Mouse (Mus musculus) cerebellum, adult 9-11 months (tissue): Measurements from ENCODE around the gene Foxp2.

ENCODE experiments used
- DNase-seq: peaks from one replicate; pipeline ENCODE4 v3.0.0; 2022

Gene Foxp2

DNA sequence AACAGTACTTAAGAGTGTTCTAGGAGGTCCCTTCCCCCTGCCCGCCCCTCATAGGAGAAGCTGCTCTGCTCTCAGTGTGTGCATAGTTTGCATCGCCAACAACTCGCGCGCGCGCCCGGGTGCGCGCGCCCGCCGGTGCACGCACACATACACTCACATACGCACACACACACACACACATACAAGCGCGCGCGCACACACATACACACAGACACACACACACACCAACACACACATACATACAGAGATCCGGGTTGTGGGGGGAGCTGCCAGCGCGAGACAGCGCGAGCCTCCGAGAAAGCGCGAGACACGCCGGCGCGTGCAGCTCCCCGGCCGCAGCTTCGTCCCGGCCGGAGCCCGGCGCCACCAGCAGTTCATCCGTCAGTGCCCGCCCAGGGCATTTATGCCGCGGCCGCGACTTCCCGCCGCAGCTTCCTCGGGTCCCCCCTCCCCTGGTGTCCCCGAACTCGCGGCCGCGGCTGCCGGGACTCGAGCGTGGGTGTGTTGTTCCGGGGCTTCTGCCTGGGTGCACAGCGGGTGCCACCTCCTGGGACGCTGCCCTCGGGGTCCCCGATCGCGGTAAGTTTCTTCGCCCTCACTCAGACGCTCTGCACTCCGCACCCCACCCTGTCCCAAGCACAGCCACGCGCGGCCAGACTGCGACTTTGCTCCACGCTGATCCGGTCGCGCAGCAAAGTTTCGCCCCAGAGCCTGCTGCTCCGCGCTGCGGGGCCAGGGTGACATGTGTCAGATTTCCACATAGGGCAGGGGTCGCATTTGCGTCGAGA lies at the start of gene Foxp2:
Gene Foxp2 (plus strand): TSS at position 167 of the 788 bp plus-strand sequence.
- DNase-seq = no peak

DNA sequence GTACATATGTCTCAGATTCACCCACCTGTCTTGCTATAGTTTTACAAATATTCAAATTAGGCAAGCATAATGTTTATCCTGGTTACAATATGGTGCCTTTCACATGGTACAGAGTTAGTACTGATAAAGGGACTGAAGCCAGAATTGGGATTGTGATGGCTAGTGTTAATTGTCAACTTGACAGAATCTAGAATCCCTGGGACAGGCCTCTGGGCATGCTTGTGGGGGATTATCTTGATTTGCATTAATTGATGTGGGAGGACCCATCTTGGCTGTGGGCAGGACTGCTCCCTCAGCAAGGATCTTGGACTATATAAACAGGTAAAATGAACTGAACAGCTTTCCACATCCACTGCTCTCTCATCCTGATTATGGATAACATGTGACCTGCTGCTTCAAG lies 15.9 kb upstream of the Foxp2 start:
- DNase-seq = no peak

DNA sequence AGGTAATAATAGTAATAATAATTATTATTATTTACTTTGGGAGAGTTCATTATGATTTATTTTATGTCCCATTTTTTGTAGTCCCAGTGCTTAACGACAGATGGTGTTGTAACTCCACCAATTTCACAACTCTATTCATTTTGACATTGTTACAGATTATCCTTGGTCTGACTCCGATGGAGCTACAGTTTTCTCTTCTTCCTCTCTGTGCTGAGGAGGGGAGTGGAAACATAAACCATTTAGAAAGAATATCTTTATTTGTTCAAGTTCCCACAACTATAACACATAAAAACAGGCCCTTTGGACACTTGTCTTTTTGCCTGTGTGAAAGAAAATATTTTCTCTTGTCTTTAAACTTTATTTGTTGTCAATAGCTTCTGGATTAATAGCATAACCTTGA lies 4.1 kb upstream of the Foxp2 start:
- DNase-seq = no peak

DNA sequence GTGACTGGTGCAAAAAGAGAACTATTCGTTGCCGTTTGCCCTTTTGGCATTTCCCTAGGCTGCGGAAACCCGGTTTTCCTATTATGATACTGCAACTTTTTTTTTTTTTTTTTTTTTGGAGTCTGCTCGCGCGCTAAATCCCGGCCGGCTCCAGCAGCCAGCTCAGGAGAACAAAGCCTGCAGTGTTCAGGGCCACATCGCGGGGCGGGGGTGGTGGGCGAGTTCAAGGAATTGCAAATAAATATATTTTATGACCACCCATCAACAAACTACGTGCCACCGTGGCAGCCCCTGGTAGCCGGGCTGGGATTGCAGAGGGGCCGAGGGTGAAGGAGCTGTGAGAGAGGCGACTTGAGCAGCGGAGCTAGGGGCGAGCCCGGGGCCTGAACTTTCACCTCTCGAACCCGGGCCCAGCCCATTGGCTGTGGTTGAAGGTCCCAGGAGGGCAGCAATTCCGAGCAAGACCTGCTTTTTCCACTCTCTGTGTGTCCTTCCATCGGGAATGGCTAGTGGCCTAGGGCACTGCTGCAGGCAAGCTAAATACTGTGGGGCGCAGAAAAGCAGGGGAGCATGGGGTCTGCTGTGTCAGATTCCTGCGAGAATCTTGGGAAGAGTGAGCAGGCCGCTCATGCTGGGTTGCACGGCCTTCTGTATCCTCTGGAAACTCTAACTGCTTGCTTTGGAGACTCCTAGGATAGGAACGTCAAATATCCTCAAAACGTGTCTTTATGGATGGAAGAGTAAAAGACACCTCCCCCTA lies 2.9 kb upstream of the Foxp2 start:
- DNase-seq = no peak

DNA sequence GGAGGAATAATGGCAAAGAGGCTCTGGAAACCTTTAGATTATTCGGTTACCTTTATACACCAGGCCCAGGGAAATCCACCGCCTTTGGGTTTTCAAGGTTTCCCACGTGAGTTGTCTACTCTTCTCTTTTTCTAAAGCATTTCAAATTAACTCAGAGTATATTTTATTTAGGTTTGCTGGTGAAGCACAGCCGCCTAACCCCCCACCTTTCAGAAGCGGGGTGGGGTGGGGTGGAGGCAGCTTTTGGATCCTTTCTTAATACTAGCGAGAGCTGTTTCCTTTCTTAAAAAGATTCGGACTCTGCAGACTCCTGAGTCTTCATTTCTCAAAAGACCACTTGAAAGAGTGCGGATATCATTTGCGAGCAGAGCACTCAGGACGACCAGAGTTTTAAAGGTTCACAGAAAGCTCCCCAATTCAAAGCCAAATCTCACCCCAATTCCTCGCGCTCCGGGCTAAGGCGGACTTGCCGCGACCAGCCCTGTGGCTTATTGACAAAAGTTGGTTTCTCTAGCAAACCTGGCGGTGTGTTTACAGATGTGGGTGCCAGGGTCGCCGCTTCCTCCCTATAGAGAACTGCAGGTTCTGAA lies 2.0 kb upstream of the Foxp2 start:
- no peak for DNase-seq

DNA sequence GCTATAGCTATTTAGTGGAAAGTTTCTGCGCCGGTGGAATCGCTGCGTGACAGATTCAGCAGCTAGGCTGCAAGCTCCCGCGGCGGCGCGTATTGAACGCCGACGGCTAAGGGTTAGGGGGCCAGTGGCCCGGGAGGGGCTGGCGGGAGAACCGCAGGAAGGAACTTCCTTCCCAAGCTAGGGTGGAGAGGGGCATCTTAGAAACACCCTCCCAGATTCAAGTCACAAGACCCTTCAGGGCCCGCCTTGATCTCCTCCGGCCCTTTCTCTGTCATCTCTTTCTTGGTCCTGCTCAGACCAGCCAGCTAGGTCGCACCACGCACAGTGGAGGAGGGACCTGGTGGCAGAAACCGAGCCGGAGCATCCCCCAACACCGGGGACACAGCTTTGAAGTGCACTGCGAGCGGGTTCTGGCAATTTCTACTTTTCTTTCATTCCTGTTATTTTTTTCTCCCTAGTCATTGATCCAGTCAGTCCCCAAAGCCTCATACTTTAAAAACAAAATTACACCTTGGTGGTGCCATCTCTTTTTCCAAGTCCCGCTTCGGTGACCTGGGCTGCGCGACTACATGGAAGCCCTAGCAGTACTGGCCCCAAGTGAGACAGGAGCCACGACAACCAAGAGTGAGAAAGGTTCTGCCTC lies 1.1 kb upstream of the Foxp2 start:
- DNase-seq = no peak

DNA sequence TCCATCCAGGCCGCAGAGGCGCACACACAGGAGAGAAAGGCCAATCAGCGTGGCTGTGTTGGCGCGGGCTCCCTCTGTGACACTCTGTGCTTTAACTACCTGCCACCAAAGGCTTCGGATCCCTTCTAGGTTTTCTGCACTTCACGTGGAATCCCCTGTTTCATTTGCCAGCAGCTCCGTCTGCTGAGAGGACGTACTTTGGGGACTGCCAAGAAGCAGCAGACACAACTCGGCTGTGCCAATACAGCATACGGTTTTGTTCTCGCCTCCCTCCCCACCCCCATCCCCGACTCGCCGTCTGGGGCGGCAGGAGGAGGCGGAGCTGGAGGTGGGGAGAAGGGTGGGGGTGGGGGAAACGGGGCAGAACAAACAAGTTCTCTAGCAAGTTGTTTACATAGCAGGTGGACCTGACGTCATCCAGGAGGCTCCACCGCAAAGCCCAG lies 549 bp upstream of the Foxp2 start:
- peak; percentile 22 for DNase-seq

DNA sequence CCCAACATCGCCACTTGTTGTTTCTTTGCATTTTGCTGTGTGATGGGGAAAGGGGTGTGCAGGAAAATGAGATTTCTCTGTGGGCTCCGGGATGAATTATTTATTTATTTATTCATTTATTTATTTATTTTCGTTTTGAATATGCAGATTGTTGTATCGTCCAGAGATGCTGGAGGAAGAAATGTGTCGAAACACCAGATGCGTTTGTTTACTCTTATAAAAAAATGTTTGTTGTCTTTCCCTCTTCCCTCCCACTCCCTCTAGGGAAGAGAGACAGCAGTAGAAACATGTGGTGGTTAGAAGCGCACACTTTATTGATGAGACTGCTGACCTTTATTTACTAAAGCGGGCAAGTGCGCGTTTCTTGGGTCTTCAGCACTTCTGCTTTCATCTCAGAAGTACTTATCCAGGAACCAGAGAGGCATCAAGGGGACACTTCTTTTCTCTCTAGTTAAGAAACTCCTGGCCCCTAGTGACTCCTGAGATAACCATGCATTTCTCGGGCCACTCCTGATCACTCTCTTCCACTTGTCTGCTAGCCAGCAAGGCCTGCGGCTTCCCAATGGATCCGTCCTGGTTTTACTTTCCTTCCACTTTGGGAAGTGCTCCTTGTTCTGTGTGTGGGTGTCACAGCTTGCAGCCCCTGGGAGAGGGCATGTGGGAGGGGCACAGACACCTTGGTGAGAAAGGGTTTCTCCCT lies 972 bp downstream of the Foxp2 start:
- no peak for DNase-seq

DNA sequence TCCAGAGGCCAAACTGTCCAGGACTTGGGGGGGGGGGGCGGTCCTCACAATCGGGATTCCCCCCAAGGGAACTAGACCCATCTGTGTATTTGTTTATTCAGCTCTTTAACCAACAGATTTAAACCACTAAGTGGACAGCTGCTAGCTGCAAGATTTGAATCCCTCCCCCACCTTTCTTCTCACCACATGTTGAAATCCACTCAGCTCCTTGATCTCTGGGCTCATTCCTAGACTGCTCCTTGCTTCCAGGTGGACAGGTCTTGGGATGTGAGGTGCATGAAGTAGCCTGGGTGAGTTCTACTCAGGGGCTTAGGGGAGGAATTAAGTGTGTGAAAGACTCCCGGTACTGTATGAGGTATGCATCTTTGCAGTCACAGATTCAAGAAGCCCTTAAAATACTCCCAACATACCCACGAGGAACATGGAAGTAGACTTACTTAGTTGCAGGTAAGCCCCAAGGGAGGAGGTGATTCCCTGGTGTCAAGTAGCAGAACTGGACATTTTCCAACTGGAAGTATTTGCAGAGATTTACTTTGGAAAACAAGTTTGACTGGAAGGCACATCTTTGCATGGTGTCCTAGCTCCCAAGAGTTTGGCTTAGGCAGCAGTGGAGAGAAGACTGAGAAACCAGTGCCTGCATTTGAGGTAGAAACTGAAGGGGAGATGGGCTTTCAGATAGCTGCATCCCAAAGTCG lies 2.3 kb downstream of the Foxp2 start:
- no peak for DNase-seq

DNA sequence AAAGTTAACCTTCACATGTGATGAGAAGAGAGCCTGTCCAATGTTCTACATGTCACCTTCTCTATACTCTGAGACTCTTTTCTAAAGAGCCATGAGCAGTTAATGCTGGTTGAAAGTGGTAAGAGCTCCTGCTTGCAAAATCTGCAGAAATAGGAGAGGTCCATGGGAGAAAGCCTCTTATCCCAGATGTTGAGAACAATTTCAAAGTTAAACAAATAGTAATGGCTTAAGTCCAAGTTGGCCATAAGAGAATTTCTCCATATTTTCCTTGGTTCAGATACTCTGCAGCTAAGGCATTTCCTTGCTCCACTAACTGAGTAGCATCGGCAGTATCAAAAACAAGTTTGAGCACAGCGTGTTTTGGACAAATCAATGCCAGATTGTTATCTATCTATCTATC lies 13.9 kb downstream of the Foxp2 start:
- DNase-seq = no peak

DNA sequence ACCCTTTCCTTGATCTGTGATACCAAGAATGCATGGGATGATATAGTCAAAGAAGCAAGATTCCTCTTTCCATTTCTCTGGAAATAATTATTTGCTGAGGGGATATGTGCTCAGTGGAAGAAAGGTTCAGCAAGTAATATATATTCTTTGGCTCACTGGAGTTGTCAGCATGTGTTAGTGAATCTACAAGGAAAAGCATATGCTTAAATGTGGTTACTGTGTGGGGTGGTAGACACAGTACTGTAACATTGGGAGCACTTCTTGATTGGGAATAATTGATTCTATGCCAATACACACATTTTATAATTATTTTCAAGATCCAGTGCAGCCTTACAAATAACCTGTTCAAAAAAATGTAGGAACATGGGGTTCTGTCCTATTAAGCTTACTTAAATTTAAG lies 21.6 kb downstream of the Foxp2 start:
- DNase-seq = no peak

DNA sequence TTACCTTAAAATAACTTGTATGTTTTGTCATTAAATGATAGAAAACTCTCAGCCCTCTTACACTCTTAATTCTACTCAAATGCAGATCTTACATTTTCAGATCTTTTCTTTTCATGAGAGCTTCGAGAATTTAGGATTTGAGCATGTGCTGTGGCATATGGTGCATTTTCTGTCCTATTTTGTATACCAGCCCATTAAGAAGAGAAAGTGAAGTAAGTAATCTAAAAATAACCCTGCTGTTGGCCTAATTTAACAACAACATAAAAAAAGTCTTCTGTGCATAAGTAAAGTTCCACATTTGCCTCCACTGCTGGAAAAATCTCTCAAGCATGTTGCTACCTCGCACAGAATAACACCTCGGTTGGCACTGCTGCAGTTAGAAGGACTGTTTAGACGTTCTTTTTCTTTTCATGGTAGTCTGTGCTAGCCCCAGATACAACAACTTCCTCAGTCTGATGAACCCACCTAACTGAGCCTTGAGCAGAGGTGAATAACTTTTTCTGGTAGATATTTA lies 23.9 kb downstream of the Foxp2 start:
- no peak for DNase-seq

DNA sequence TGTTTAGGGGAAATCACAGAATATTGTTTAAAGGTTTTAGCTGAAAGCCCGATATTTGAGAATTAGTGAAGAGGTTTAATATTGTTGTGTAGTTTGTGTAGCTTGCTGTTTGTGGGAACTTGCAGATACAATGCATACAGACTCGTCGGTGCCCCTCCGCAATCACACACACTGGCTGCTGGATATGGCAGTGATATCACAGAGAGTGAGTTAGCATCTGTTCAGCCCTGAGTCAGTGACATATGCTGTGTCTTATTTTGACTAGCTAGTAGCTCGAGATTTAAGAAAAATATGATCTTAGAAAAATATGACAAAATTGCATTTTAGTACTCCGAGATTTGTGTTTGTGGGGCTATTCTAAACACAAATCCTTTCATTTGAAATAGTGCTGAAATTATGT lies 49.9 kb downstream of the Foxp2 start:
- DNase-seq = no peak

DNA sequence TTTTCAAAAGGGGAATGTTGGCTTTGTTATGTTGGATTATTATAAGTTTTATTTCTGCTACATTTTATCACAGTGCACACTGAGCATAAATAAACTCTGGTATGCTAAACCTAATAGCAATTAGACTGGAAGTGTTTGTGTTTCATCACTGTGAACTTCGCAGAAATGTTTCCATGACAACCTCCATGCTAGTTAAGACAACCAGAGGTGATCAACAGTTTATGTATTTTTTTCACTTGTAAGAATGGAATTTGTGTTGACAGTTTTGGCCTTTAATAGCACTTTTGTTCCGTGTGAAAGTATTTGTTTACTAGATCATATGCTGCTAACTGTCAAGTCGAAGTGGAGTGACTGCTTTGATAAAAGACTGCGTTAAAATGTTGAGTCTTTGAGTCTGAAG lies 51.6 kb downstream of the Foxp2 start:
- no peak for DNase-seq

DNA sequence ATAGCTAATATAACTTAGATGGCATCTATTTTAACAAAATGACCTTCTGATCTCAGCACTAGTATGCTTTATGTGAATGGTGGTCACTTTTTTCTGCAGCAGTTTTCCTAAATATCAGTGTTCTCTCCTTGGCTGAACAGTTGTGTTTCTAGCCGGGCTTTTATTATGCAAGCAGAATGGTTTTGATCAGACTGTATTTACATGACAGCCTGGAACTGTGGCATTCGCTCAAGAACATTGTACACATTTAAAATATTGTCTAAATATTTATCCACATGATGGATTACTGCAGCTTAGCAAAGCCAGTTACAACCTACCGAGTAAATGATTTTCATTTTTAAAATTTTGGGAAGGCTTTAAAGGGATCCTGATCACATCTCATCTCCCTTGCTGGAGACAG lies 75.9 kb downstream of the Foxp2 start:
- no peak for DNase-seq

DNA sequence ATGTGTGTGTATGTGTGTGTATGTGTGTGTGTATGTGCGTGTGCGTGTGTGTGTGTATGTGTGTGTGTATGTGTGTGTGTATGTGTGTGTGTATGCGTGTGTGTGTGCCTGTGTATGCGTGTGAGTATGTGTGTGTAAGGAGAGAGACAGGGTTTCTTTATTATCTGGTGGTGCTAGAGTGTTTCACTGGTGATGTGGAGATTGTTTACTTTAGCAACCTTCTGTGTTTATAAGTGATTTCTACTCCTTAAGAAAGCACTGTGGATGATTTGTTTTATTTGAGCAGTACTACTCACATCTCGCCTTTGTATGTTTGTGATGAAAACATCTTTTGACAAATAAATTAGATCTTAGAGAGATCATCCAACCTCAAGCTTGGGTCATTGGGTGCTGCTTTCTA lies 77.1 kb downstream of the Foxp2 start:
- no peak for DNase-seq

DNA sequence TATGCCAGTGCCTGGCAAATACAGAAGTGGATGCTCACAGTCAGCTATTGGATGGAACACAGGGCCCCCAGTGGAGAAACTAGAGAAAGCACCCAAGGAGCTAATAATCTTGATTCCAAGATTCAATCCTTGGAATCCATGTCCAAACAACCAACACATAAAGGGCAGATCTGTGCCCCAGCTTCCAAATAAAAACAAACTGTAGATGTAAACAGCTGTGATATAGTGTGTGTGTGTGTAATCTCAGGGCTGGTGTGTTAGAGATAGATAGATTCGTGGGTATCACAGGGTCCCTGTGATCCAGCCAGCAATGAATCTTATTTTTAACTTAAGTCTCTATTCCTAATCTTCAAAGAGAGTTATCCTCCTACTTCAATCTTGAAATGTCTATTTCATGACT lies 107.0 kb downstream of the Foxp2 start:
- DNase-seq = no peak

DNA sequence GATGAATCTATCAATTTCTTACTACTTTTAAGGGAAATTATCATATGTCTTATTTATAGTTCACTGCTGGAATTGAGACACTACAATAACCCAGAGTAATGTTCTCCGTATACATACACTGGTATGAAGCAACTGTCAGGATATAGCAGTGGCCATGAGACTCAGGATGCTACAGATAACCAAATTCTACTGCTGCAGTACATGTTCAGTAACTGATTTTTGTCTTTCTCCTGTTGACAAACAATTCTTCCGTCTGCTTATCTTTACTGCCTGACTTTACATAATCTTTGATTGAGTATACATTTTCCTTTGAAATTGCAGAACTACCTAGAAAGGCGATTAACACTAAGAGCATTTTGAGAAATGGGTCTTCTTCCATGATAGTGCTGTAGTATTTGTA lies 127.3 kb downstream of the Foxp2 start:
- no peak for DNase-seq

DNA sequence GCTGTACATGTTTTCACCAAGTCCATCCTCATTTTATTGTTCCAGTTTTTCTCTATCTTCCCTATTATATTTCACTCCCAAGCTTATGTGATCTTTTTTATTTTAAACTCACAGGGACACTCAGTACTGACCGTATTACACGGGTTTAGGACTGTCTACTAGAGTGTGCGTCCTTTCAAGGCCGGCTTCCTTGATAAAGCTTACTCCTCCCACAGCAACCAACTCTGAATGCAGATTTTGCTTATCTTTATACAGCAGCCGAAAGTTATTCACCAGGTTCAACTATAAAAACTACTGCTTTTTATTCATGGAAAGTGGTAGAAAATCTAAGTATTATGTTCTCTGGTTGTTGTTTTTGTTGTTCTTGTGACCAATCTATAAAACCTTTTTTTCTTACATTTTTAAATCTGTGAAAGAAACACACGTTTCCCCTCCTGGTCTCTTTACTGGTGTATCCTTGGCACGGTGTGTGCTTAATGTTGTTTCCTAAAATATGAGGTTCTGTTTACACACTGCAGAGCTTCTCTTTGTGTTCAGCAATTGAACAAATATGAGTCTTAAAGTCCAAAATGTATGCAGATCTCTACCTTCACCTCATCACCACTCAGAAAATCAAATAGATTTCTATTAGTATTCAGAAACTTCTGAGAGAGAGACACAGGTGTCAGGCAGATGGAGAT lies 128.4 kb downstream of the Foxp2 start:
- no peak for DNase-seq

DNA sequence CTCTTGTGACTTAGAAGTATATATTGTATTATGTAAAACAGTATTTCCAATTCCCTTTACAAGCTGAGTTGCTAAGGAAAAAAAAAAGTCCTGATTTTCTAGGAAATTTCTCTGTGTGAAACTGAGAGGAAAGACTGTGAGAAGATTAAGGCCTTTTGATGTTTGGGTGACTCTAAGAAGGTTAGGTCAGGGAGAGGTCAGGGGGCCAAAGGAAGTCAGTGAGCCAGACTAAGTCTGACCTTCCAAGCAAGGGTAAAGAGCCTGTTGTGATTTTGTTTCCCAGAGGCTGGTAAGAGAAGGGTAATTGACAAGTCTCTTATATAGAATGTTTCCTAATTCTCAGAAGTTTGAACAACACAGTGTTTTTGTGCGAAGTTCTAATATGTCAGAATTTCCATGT lies 162.1 kb downstream of the Foxp2 start:
- no peak for DNase-seq

DNA sequence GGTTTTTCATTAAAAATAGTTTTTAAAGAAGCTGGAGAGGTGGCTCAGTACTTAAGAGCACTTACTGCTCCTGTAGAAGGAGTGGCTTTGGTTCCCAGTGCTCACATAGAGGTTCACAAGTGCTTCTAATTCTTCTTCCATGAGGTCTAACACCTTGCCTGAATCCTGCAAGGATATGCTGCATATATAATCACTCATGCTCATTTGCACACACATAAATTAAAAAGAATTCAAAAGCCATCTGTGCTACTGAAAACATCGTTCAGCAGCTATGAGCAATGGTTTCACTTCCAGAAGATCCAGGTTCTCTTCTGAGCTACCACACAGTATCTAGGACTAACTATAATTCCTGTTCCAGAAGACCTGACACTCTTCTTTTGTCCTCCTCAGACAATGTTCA lies 200.4 kb downstream of the Foxp2 start:
- DNase-seq = no peak

DNA sequence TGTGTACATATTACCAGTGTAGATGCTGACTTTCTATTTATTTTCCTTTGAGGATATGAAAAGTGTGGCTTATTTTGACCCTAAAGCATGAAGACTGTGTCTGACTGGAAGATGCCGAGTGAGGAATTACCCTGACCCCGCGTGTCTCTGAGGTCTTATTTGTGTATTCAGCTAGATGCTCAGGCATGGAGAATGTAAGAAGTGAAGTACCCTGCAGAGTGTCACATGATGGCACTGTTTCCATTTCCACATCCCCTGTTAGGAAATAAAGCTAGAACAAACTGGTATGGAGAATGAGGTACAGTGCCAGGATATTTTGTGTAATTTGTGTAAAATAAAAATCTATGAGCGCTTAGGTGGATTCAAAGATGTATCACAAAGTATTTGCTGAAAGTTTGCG lies 219.8 kb downstream of the Foxp2 start:
- DNase-seq = no peak
